Mouse (Mus musculus) heart, postnatal 0 days (tissue): Measurements from ENCODE around the gene Tomm20. TPM values are rescaled to one million over a fixed set of nuclear protein-coding genes. Genes with fewer than 3 reads are reported as not detected.

Experiments used
- ATAC-seq: fragments of 200-750 bp; cut with Nextera tagmentation; 2 replicates; pipeline ENCODE4 v1.8.0; 2017; ENCODE audit warnings: low read depth, moderate number of reproducible peaks, moderate library complexity; ENCODE audit not compliant: insufficient read depth
- DNase-seq: peaks from one replicate; pipeline ENCODE4 v3.0.0-alpha.2; 2016; ENCODE audit warnings: low spot score
- H3K27ac ChIP-seq: fragments of 300-500 bp; sonication (generic); 2 replicates; pipeline ENCODE4 v1.5.1; 2014; ENCODE audit warnings: low read depth, mild to moderate bottlenecking
- H3K27me3 ChIP-seq: fragments of 300-500 bp; sonication (generic); 2 replicates; pipeline ENCODE4 v1.6.1; 2014; ENCODE audit warnings: low read length, mixed read lengths; ENCODE audit not compliant: control insufficient read depth, insufficient read depth
- H3K36me3 ChIP-seq: fragments of 300-500 bp; sonication (generic); replicated peaks from 2 replicates; pipeline ENCODE4 v1.6.1; 2014; ENCODE audit warnings: low read length, mixed read lengths; ENCODE audit not compliant: control insufficient read depth, insufficient read depth
- H3K4me1 ChIP-seq: fragments of 300-500 bp; sonication (generic); 2 replicates; pipeline ENCODE4 v1.6.1; 2014; ENCODE audit warnings: antibody characterized with exemption; ENCODE audit not compliant: control insufficient read depth, insufficient read depth
- H3K4me2 ChIP-seq: fragments of 300-500 bp; sonication (generic); 2 replicates; pipeline ENCODE4 v1.6.1; 2014; ENCODE audit warnings: low read depth, mild to moderate bottlenecking, low read length, moderate library complexity
- H3K4me3 ChIP-seq: fragments of 300-500 bp; sonication (generic); 2 replicates; pipeline ENCODE4 v1.5.1; 2014; ENCODE audit warnings: low read depth, low read length
- H3K9ac ChIP-seq: fragments of 300-500 bp; sonication (generic); replicated peaks from 2 replicates; pipeline ENCODE4 v1.6.1; 2014; ENCODE audit warnings: low read depth, low read length, mixed read lengths
- H3K9me3 ChIP-seq: fragments of 300-500 bp; sonication (generic); replicated peaks from 2 replicates; pipeline ENCODE4 v1.6.1; 2016; ENCODE audit warnings: low read length; ENCODE audit not compliant: control insufficient read depth
- CTCF ChIP-seq: IDR thresholded peaks from 2 replicates; pipeline ENCODE4 v1.5.1; 2016; ENCODE audit warnings: antibody characterized with exemption, control low read depth, low read depth
- EP300 ChIP-seq: IDR thresholded peaks from 2 replicates; pipeline ENCODE4 v1.6.1; 2016; ENCODE audit warnings: antibody characterized with exemption, low read depth
- WGBS: fragments of 180-500 bp; shearing (Covaris S2); extraction: QIAGEN DNeasy Blood & Tissue Kit; methylation state at CpG from one replicate; pipeline ENCODE4 v1.1.7; 2014; 5-methylcytosine and 5-hydroxymethylcytosine counted together
- polyA plus RNA-seq: library from polyadenylated mRNA; unstranded; fragments of >200 nt; fragmentation: Nextera tagmentation; extraction: Ambion mirVana; gene quantifications from 2 replicates; pipeline ENCODE4 v1.2.1, GENCODE M21; 2015
- total RNA-seq: library from RNA; depleted of rRNA; stranded (reverse); fragments of >200 nt; gene quantifications from 2 replicates; pipeline ENCODE4 v1.2.3, GENCODE M21; 2014; ENCODE audit warnings: low replicate concordance; rRNA removed

The Tomm20 gene
- total and polyA plus RNA-seq, 2 experiments from 2014 or later, result 65.3 to 213 TPM

GRCm38 (mm10) chr8:126881641-126882140 is 64.0 kb downstream of the Tomm20 start:
- H3K36me3 ChIP-seq, result no peaks in the 10 kb centered on the region
- H3K9me3 ChIP-seq, result no peaks in the 10 kb centered on the region
- H3K4me3 ChIP-seq, result no peak overlapping the region
- peak; percentile 32 for DNase-seq
- H3K9ac ChIP-seq, result no peak overlapping the region
- WGBS, result 27% methylated on average over 4 of the region's 4 CpGs
- no peak overlapping the region for H3K4me2 ChIP-seq
- peak; percentile 39 for ATAC-seq
- no peaks in the 10 kb centered on the region for H3K27me3 ChIP-seq
- no peak for TF ChIP-seq CTCF
- TF ChIP-seq EP300, result no peak
- peaks cover 17% of the 10 kb centered on the region; the same call in 1 of the 2 replicates for H3K4me1 ChIP-seq
- no peak overlapping the region for H3K27ac ChIP-seq

Other genes with a start within 250 kb of the Tomm20 start
- gene Rbm34, start 25.2 kb upstream of the Tomm20 start, total RNA-seq, result 1.3 and 3.9 TPM in 2 replicates
- 8.0 and 8.8 TPM in 2 replicates for gene Rbm34, start 25.2 kb upstream of the Tomm20 start, polyA plus RNA-seq
- 13.8 and 30.6 TPM in 2 replicates for gene Pard3, start 118.0 kb upstream of the Tomm20 start, total RNA-seq
- 8.2 and 9.2 TPM in 2 replicates for gene Pard3, start 118.0 kb upstream of the Tomm20 start, polyA plus RNA-seq